Mouse (Mus musculus) MEL (cell line): ENCODE results near the gene Eml2.

Experiments
- CTCF ChIP-seq, 3 experiments: IDR thresholded peaks in 2 of 3; conservative IDR thresholded peaks in 1 of 3; 2 replicates each; pipeline ENCODE4 v1.5.1; 2011 to 2012; ENCODE audit warnings: low read length in 3 of 3, low read depth in 2 of 3, mild to moderate bottlenecking in 2 of 3, improper control_type of control experiment in 1 of 3, inconsistent platforms in 1 of 3, mixed read lengths in 1 of 3, moderate library complexity in 1 of 3; ENCODE audit not compliant: control insufficient read depth in 1 of 3, insufficient read depth in 1 of 3, poor library complexity in 1 of 3, severe bottlenecking in 1 of 3
- GATA1 ChIP-seq: IDR thresholded peaks from 2 replicates; pipeline ENCODE4 v1.6.1; 2011; ENCODE audit warnings: low read depth, low read length, improper control_type of control experiment

- no peak for TF ChIP-seq GATA1
- no peak for TF ChIP-seq CTCF (IDR thresholded peaks at IDR 0.05 in 2 of 3, conservative IDR thresholded peaks at IDR 0.05 in 1 of 3; ENCODE audit: control insufficient read depth in 1 of 3, insufficient read depth in 1 of 3, low read depth in 2 of 3, low read length in 3 of 3, poor library complexity in 1 of 3, severe bottlenecking in 1 of 3)
Observed at GRCm38 (mm10) chr7:19201660-19202059, 25.4 kb downstream of the Eml2 start.
